Mouse (Mus musculus) CH12.LX (cell line): ENCODE data around the gene Sstr5. TPM values are rescaled to one million over a fixed set of nuclear protein-coding genes. Genes with fewer than 3 reads are reported as not detected.

Experiments
- DNase-seq: peaks from one replicate; pipeline ENCODE4 v3.0.0-alpha.2; 2013; ENCODE audit errors: extremely low read depth
- H3K27ac ChIP-seq: 2 replicates; pipeline ENCODE4 v1.5.1; 2012; ENCODE audit warnings: low read depth, mild to moderate bottlenecking, control low read depth, moderate library complexity; ENCODE audit not compliant: insufficient read depth
- H3K27me3 ChIP-seq: replicated peaks from 2 replicates; pipeline ENCODE3; 2012; ENCODE audit warnings: inconsistent platforms
- H3K36me3 ChIP-seq, 2 experiments: replicated peaks in 1 of 2; 2 replicates each; pipeline versions ENCODE3 to v1.6.1; 2012; ENCODE audit warnings: inconsistent platforms in 1 of 2, low read length in 1 of 2, mild to moderate bottlenecking in 1 of 2, mixed read lengths in 1 of 2, moderate library complexity in 1 of 2; ENCODE audit not compliant: control insufficient read depth in 1 of 2, insufficient read depth in 1 of 2
- H3K4me1 ChIP-seq, 2 experiments: 2 replicates each; pipeline ENCODE4 v1.6.1; 2012; ENCODE audit warnings: inconsistent platforms in 1 of 2, moderate library complexity in 1 of 2; ENCODE audit not compliant: insufficient read depth in 2 of 2, control insufficient read depth in 1 of 2
- H3K4me2 ChIP-seq: 2 replicates; pipeline ENCODE4 v1.6.1; 2012; ENCODE audit warnings: low read depth, mild to moderate bottlenecking, control low read depth; ENCODE audit not compliant: poor library complexity, insufficient read depth, severe bottlenecking
- H3K4me3 ChIP-seq, 3 experiments: fragments of 150-350 bp in 1 of 3; sonication (generic) in 1 of 3; replicated peaks in 1 of 3; 2 replicates each; pipeline versions ENCODE3 to v1.5.1; 2011 to 2012; ENCODE audit warnings: low read depth in 2 of 3, low read length in 2 of 3, mild to moderate bottlenecking in 2 of 3, moderate library complexity in 2 of 3, control low read depth in 1 of 3, improper control_type of control experiment in 1 of 3, inconsistent platforms in 1 of 3, mixed read lengths in 1 of 3; ENCODE audit not compliant: poor library complexity in 1 of 3
- H3K79me2 ChIP-seq: replicated peaks from 2 replicates; pipeline ENCODE4 v1.6.1; 2012; ENCODE audit warnings: mild to moderate bottlenecking, moderate library complexity; ENCODE audit not compliant: control insufficient read depth, poor library complexity, insufficient read depth, severe bottlenecking; ENCODE audit errors: extremely low read depth
- H3K9ac ChIP-seq: 2 replicates; pipeline ENCODE4 v1.6.1; 2012; ENCODE audit warnings: low read depth, mild to moderate bottlenecking, control low read depth, moderate library complexity; ENCODE audit not compliant: insufficient read depth
- H3K9me3 ChIP-seq: replicated peaks from 2 replicates; pipeline ENCODE3; 2012; ENCODE audit warnings: low read length, inconsistent platforms, mixed read lengths
- BHLHE40 ChIP-seq: IDR thresholded peaks from 2 replicates; pipeline ENCODE4 v1.6.1; 2011; ENCODE audit warnings: mild to moderate bottlenecking, low read depth, low read length, improper control_type of control experiment
- CHD1 ChIP-seq: IDR thresholded peaks from 2 replicates; pipeline ENCODE4 v1.6.1; 2012; ENCODE audit warnings: low read depth, low read length, improper control_type of control experiment, inconsistent platforms
- CHD2 ChIP-seq: IDR thresholded peaks from 2 replicates; pipeline ENCODE4 v1.6.1; 2011; ENCODE audit warnings: low read length, improper control_type of control experiment
- CTCF ChIP-seq, 2 experiments: IDR thresholded peaks in 1 of 2; conservative IDR thresholded peaks in 1 of 2; 2 replicates each; pipeline ENCODE4 v1.5.1; 2011 to 2012; ENCODE audit warnings: low read depth in 2 of 2, low read length in 2 of 2, improper control_type of control experiment in 1 of 2, inconsistent platforms in 1 of 2, mild to moderate bottlenecking in 1 of 2, moderate library complexity in 1 of 2
- EP300 ChIP-seq: IDR thresholded peaks from 2 replicates; pipeline ENCODE4 v1.6.1; 2011; ENCODE audit warnings: low read length, improper control_type of control experiment
- ETS1 ChIP-seq: conservative IDR thresholded peaks from 2 replicates; pipeline ENCODE4 v1.6.1; 2012; ENCODE audit warnings: low read depth, mild to moderate bottlenecking, inconsistent platforms, low read length, improper control_type of control experiment, moderate library complexity
- GABPA ChIP-seq: IDR thresholded peaks from 2 replicates; pipeline ENCODE4 v1.6.1; 2012; ENCODE audit warnings: low read depth, low read length, improper control_type of control experiment, inconsistent platforms; ENCODE audit not compliant: insufficient replicate concordance
- HCFC1 ChIP-seq: IDR thresholded peaks from 2 replicates; pipeline ENCODE4 v1.6.1; 2012; ENCODE audit warnings: low read depth, mild to moderate bottlenecking, inconsistent platforms, low read length, improper control_type of control experiment
- IRF4 ChIP-seq: IDR thresholded peaks from 2 replicates; pipeline ENCODE4 v1.6.1; 2014; ENCODE audit warnings: low read depth, mild to moderate bottlenecking, inconsistent platforms, low read length, improper control_type of control experiment
- KAT2A ChIP-seq: IDR thresholded peaks from 2 replicates; pipeline ENCODE4 v1.6.1; 2012; ENCODE audit warnings: low read length, improper control_type of control experiment, inconsistent platforms; ENCODE audit not compliant: insufficient replicate concordance
- MAX ChIP-seq: IDR thresholded peaks from 2 replicates; pipeline ENCODE4 v1.6.1; 2011; ENCODE audit warnings: low read length, improper control_type of control experiment
- MAZ ChIP-seq: IDR thresholded peaks from 2 replicates; pipeline ENCODE4 v1.6.1; 2012; ENCODE audit warnings: low read depth, mild to moderate bottlenecking, inconsistent platforms, low read length, improper control_type of control experiment, moderate library complexity
- MEF2A ChIP-seq: IDR thresholded peaks from 2 replicates; pipeline ENCODE4 v1.6.1; 2014; ENCODE audit warnings: low read depth, mild to moderate bottlenecking, inconsistent platforms, low read length, improper control_type of control experiment, borderline replicate concordance
- MXI1 ChIP-seq: IDR thresholded peaks from 2 replicates; pipeline ENCODE4 v1.6.1; 2011; ENCODE audit warnings: mild to moderate bottlenecking, low read depth, low read length, improper control_type of control experiment
- NRF1 ChIP-seq: IDR thresholded peaks from 2 replicates; pipeline ENCODE4 v1.6.1; 2014; ENCODE audit warnings: low read depth, mild to moderate bottlenecking, inconsistent platforms, low read length, improper control_type of control experiment, moderate library complexity
- PAX5 ChIP-seq: IDR thresholded peaks from 2 replicates; pipeline ENCODE4 v1.6.1; 2012; ENCODE audit warnings: low read length, inconsistent platforms, mixed read lengths
- RAD21 ChIP-seq: IDR thresholded peaks from 2 replicates; pipeline ENCODE4 v1.6.1; 2011; ENCODE audit warnings: low read depth, mild to moderate bottlenecking, low read length, improper control_type of control experiment, moderate library complexity
- RCOR1 ChIP-seq: conservative IDR thresholded peaks from 2 replicates; pipeline ENCODE4 v1.6.1; 2012; ENCODE audit warnings: low read depth, mild to moderate bottlenecking, inconsistent platforms, low read length, improper control_type of control experiment
- TBP ChIP-seq: conservative IDR thresholded peaks from 2 replicates; pipeline ENCODE4 v1.6.1; 2011; ENCODE audit warnings: low read depth, low read length, improper control_type of control experiment
- TCF12 ChIP-seq: IDR thresholded peaks from 2 replicates; pipeline ENCODE4 v1.6.1; 2014; ENCODE audit warnings: low read depth, mild to moderate bottlenecking, inconsistent platforms, low read length, improper control_type of control experiment
- USF1 ChIP-seq: IDR thresholded peaks from 2 replicates; pipeline ENCODE4 v1.6.1; 2014; ENCODE audit warnings: low read depth, mild to moderate bottlenecking, inconsistent platforms, low read length, improper control_type of control experiment
- USF2 ChIP-seq: conservative IDR thresholded peaks from 2 replicates; pipeline ENCODE4 v1.6.1; 2011; ENCODE audit warnings: low read depth, low read length, improper control_type of control experiment
- ZKSCAN1 ChIP-seq: IDR thresholded peaks from 2 replicates; pipeline ENCODE4 v1.6.1; 2012; ENCODE audit warnings: low read depth, inconsistent platforms, low read length, improper control_type of control experiment, borderline replicate concordance
- ZMIZ1 ChIP-seq: IDR thresholded peaks from 2 replicates; pipeline ENCODE4 v1.6.1; 2012; ENCODE audit warnings: low read depth, mild to moderate bottlenecking, inconsistent platforms, low read length, improper control_type of control experiment
- ZNF384 ChIP-seq: IDR thresholded peaks from 2 replicates; pipeline ENCODE4 v1.6.1; 2012; ENCODE audit warnings: low read depth, low read length, improper control_type of control experiment, inconsistent platforms
- dilution Hi-C: fragments of 300-500 bp; cut with MboI; formaldehyde crosslinking; loops from 2 replicates; pipeline ENCODE4 v1.14.3; 2020; ENCODE audit warnings: low sequenced_read_pairs; ENCODE audit not compliant: extremely low pct_unique_long_range_greater_than_20kb, extremely low pct_ligation_motif_present
- in situ Hi-C: fragments of 300-500 bp; cut with MboI; formaldehyde crosslinking; loops from 3 replicates; pipeline ENCODE4 v1.14.3; 2019; ENCODE audit warnings: low sequenced_read_pairs, low pct_ligation_motif_present, low pct_unique_long_range_greater_than_20kb, mixed read lengths
- polyA plus RNA-seq: library from polyadenylated mRNA; unstranded; fragments of >175 nt; gene quantifications from 2 replicates; pipeline ENCODE4 v1.2.1, GENCODE M21; 2012; ENCODE audit warnings: low read depth; ENCODE audit not compliant: insufficient read length
- total RNA-seq, 2 experiments: library from RNA; depleted of rRNA; stranded (reverse); fragments of 300-350 nt in 1 of 2; fragments of >200 nt in 1 of 2; gene quantifications; 2 replicates each; pipeline ENCODE4 v1.2.3; 2012 to 2014

The Sstr5 gene
- total and polyA plus RNA-seq, 3 experiments = 0.35 to 1.9 (median 0.38) TPM

DNA sequence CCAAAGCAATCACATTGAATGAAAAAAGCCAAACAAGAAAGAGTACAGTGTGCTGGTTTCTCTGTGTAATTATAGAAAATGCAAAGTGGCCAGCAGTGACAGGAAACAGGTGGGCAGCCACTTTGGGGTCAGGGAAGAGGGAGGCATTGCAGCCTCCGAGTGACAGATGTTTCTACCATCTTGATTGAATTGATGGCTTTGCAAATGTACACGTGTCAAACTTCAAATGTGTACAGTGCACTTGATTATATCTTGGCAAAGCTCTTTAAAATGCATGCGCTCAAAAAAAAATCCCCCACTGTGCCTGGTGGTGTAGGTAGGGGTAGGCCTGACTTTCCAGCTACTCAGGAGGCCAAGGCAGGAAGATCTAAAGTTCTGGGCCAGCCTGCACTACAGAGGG, 54.2 kb downstream of the Sstr5 start (continued):
- TF ChIP-seq ZKSCAN1 = no peak
- TF ChIP-seq EP300 = peak; percentile 45; the same call in 1 of the 2 replicates
- TF ChIP-seq IRF4 = no peak
- TF ChIP-seq HCFC1 = no peak
- TF ChIP-seq MEF2A = 0 out of 2 replicates have a peak, but pooled peaks have one; percentile 35
- TF ChIP-seq RAD21 = no peak
- TF ChIP-seq CHD1 = no peak
- no peak for TF ChIP-seq GABPA
- no peak for TF ChIP-seq KAT2A
- no peak for TF ChIP-seq USF1

DNA sequence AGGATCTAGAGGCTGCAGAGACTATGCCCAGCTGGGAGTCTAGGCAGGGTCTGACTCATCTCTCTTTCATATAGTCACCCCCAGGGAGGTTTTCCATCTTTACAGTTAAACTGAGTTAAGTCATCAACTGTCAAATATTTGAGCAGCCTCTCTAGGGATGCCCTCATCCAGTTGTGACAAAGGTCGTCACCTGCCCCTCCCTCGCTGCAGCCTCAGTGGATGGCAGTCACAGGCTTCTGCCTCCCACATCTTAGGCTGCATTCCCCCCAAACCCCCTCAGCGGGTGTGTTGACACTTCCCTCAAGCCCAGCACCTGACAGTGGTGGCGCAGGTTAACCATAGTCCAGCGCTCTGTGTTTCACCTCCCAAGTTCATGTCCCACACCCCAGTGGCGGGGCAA, 55.7 kb downstream of the Sstr5 start:
- Histone ChIP-seq H3K36me3 (no peaks in the 10 kb centered on the region), H3K27ac (no peak overlapping the region), H3K4me3 (no peak overlapping the region), H3K4me1 (peaks cover 12 to 42% of the 10 kb centered on the region in 2 experiments), H3K79me2 (no peaks in the 10 kb centered on the region), H3K27me3 (peaks cover 76% of the 10 kb centered on the region), H3K4me2 (no peak overlapping the region), H3K9me3 (no peaks in the 10 kb centered on the region), H3K9ac (no peak overlapping the region)
- TF ChIP-seq BHLHE40 (no peak), RCOR1 (no peak), GABPA (no peak), USF1 (no peak), NRF1 (no peak), MXI1 (no peak), ZNF384 (no peak), RAD21 (no peak), TBP (no peak), MAX (no peak), CHD2 (no peak), TCF12 (no peak), PAX5 (no peak), USF2 (no peak), EP300 (no peak), ETS1 (no peak), HCFC1 (no peak), MAZ (no peak), CTCF (conservative IDR thresholded peaks at IDR 0.05 in 1 of 2, IDR thresholded peaks at IDR 0.05 in 1 of 2; ENCODE audit: low read depth in 2 of 2, low read length in 2 of 2) (no peak), ZMIZ1 (no peak)
- DNase-seq = no peak
- in situ Hi-C loops (no loop called here), dilution Hi-C loops (no loop called here)

Other genes with a start within 250 kb of the Sstr5 start
- 0.08 and 0.21 TPM in 2 replicates for gene Baiap3, start 240.9 kb downstream of the Sstr5 start, total RNA-seq (2012; rRNA removed)
- gene Baiap3, start 240.9 kb downstream of the Sstr5 start, total RNA-seq (2014; rRNA removed) = not detected in 2 replicates
- gene Baiap3, start 240.9 kb downstream of the Sstr5 start, polyA plus RNA-seq = 0.19 and 0.25 TPM in 2 replicates
- gene Ube2i, start 222.7 kb downstream of the Sstr5 start, total RNA-seq (2012; rRNA removed) = 356 and 455 TPM in 2 replicates
- 731 and 764 TPM in 2 replicates for gene Ube2i, start 222.7 kb downstream of the Sstr5 start, total RNA-seq (2014; rRNA removed)
- 417 and 578 TPM in 2 replicates for gene Ube2i, start 222.7 kb downstream of the Sstr5 start, polyA plus RNA-seq
- 0.34 TPM in 1 of 2 replicates, not detected in the other for gene Prss34, start 198.9 kb downstream of the Sstr5 start, total RNA-seq (2012; rRNA removed)
- gene Prss34, start 198.9 kb downstream of the Sstr5 start, total RNA-seq (2014; rRNA removed) = not detected in 2 replicates
- not detected in 2 replicates for gene Prss34, start 198.9 kb downstream of the Sstr5 start, polyA plus RNA-seq
- not detected in 2 replicates for gene Prss28, start 188.6 kb downstream of the Sstr5 start, total RNA-seq (2012; rRNA removed)
- gene Prss28, start 188.6 kb downstream of the Sstr5 start, total RNA-seq (2014; rRNA removed) = not detected in 2 replicates
- not detected in 2 replicates for gene Prss28, start 188.6 kb downstream of the Sstr5 start, polyA plus RNA-seq
- not detected in 2 replicates for gene Prss29, start 178.6 kb downstream of the Sstr5 start, total RNA-seq (2012; rRNA removed)
- not detected in 2 replicates for gene Prss29, start 178.6 kb downstream of the Sstr5 start, total RNA-seq (2014; rRNA removed)
- not detected in 2 replicates for gene Prss29, start 178.6 kb downstream of the Sstr5 start, polyA plus RNA-seq
- gene Tpsab1, start 151.7 kb downstream of the Sstr5 start, total RNA-seq (2012; rRNA removed) = not detected in 2 replicates
- gene Tpsab1, start 151.7 kb downstream of the Sstr5 start, total RNA-seq (2014; rRNA removed) = not detected in 2 replicates
- not detected in 2 replicates for gene Tpsab1, start 151.7 kb downstream of the Sstr5 start, polyA plus RNA-seq
- gene Tpsb2, start 131.0 kb downstream of the Sstr5 start, total RNA-seq (2012; rRNA removed) = not detected in 2 replicates
- gene Tpsb2, start 131.0 kb downstream of the Sstr5 start, total RNA-seq (2014; rRNA removed) = not detected in 2 replicates
- not detected in 2 replicates for gene Tpsb2, start 131.0 kb downstream of the Sstr5 start, polyA plus RNA-seq
- not detected in 2 replicates for gene Tpsg1, start 128.0 kb downstream of the Sstr5 start, total RNA-seq (2012; rRNA removed)
- not detected in 2 replicates for gene Tpsg1, start 128.0 kb downstream of the Sstr5 start, total RNA-seq (2014; rRNA removed)
- not detected in 2 replicates for gene Tpsg1, start 128.0 kb downstream of the Sstr5 start, polyA plus RNA-seq
- 0.21 TPM in 1 of 2 replicates, not detected in the other for gene Cacna1h, start 63.5 kb downstream of the Sstr5 start, total RNA-seq (2012; rRNA removed)
- 0.04 and 0.08 TPM in 2 replicates for gene Cacna1h, start 63.5 kb downstream of the Sstr5 start, total RNA-seq (2014; rRNA removed)
- gene Cacna1h, start 63.5 kb downstream of the Sstr5 start, polyA plus RNA-seq = 0.21 and 0.49 TPM in 2 replicates
- gene Tekt4, start 42.7 kb downstream of the Sstr5 start, total RNA-seq (2012; rRNA removed) = not detected in 2 replicates
- not detected in 2 replicates for gene Tekt4, start 42.7 kb downstream of the Sstr5 start, total RNA-seq (2014; rRNA removed)
- not detected in 2 replicates for gene Tekt4, start 42.7 kb downstream of the Sstr5 start, polyA plus RNA-seq
- not detected in 2 replicates for gene Sox8, start 73.4 kb upstream of the Sstr5 start, total RNA-seq (2012; rRNA removed)
- not detected in 2 replicates for gene Sox8, start 73.4 kb upstream of the Sstr5 start, total RNA-seq (2014; rRNA removed)
- gene Sox8, start 73.4 kb upstream of the Sstr5 start, polyA plus RNA-seq = not detected in 2 replicates
- gene Lmf1, start 81.8 kb upstream of the Sstr5 start, total RNA-seq (2012; rRNA removed) = 17.3 and 26.9 TPM in 2 replicates
- 11.2 and 13.3 TPM in 2 replicates for gene Lmf1, start 81.8 kb upstream of the Sstr5 start, total RNA-seq (2014; rRNA removed)
- gene Lmf1, start 81.8 kb upstream of the Sstr5 start, polyA plus RNA-seq = 12.1 and 15.2 TPM in 2 replicates
- 2.9 and 3.4 TPM in 2 replicates for gene Gng13, start 219.9 kb upstream of the Sstr5 start, total RNA-seq (2012; rRNA removed)
- gene Gng13, start 219.9 kb upstream of the Sstr5 start, total RNA-seq (2014; rRNA removed) = not detected in 2 replicates
- 1.3 and 1.9 TPM in 2 replicates for gene Gng13, start 219.9 kb upstream of the Sstr5 start, polyA plus RNA-seq
- 24.8 and 34.5 TPM in 2 replicates for gene Chtf18, start 230.1 kb upstream of the Sstr5 start, total RNA-seq (2012; rRNA removed)
- gene Chtf18, start 230.1 kb upstream of the Sstr5 start, total RNA-seq (2014; rRNA removed) = 11.9 and 14.5 TPM in 2 replicates
- gene Chtf18, start 230.1 kb upstream of the Sstr5 start, polyA plus RNA-seq = 38.2 and 49.9 TPM in 2 replicates
- gene Rpusd1, start 230.4 kb upstream of the Sstr5 start, total RNA-seq (2012; rRNA removed) = 5.8 and 7.2 TPM in 2 replicates
- gene Rpusd1, start 230.4 kb upstream of the Sstr5 start, total RNA-seq (2014; rRNA removed) = 4.4 and 5.6 TPM in 2 replicates
- gene Rpusd1, start 230.4 kb upstream of the Sstr5 start, polyA plus RNA-seq = 11.7 and 13.8 TPM in 2 replicates
- not detected in 2 replicates for gene Mslnl, start 238.8 kb upstream of the Sstr5 start, total RNA-seq (2012; rRNA removed)
- gene Mslnl, start 238.8 kb upstream of the Sstr5 start, total RNA-seq (2014; rRNA removed) = not detected in 2 replicates
- gene Mslnl, start 238.8 kb upstream of the Sstr5 start, polyA plus RNA-seq = not detected in 2 replicates